Mouse (Mus musculus): ENCODE data around the gene Lamp2. TPM values are rescaled to one million over a fixed set of nuclear protein-coding genes. Genes with fewer than 3 reads are reported as not detected.

The Lamp2 gene
- polyA plus RNA-seq, 1 experiment: 58.9 TPM

- 2% methylated on average over 10 of the region's 10 CpGs for whole genome bisulfite sequencing
- Histone ChIP-seq H3K4me3 (ENCODE audit: control insufficient read depth, insufficient read depth, low read length) (no peak overlapping the region; the same call in 1 of the 2 replicates), H3K27ac (ENCODE audit: control insufficient read depth, insufficient read depth, low read length) (no peak overlapping the region), H3K27me3 (ENCODE audit: control insufficient read depth, insufficient read depth, low read length) (no peaks in the 10 kb centered on the region), H3K4me1 (replicated peaks; ENCODE audit: control insufficient read depth, insufficient read depth, low read length) (no peaks in the 10 kb centered on the region), H3K36me3 (ENCODE audit: control insufficient read depth, insufficient read depth, low read length) (no peaks in the 10 kb centered on the region)
- no peak for DNase-seq
- TF ChIP-seq CTCF (IDR thresholded peaks at IDR 0.05; ENCODE audit: borderline replicate concordance, control insufficient read depth, extremely low read depth, insufficient read depth, low read length, poor library complexity) (no peak), POLR2A (IDR thresholded peaks at IDR 0.05; ENCODE audit: control insufficient read depth, extremely low read depth, insufficient read depth, low read length, poor library complexity) (no peak)
Observed at GRCm38 (mm10) chrX:38473164-38473536, 16.9 kb upstream of the Lamp2 start.

GRCm38 (mm10) chrX:38466236-38466635 lies 10.0 kb upstream of the Lamp2 start:
- DNase-seq: no peak
- no peak overlapping the region for H3K27ac ChIP-seq (ENCODE audit: control insufficient read depth, insufficient read depth, low read length)
- no peaks in the 10 kb centered on the region for H3K4me1 ChIP-seq (replicated peaks; ENCODE audit: control insufficient read depth, insufficient read depth, low read length)
- no peaks in the 10 kb centered on the region for H3K36me3 ChIP-seq (ENCODE audit: control insufficient read depth, insufficient read depth, low read length)
- no peak overlapping the region for H3K4me3 ChIP-seq (ENCODE audit: control insufficient read depth, insufficient read depth, low read length)
- TF ChIP-seq POLR2A (IDR thresholded peaks at IDR 0.05; ENCODE audit: control insufficient read depth, extremely low read depth, insufficient read depth, low read length, poor library complexity): no peak
- TF ChIP-seq CTCF (IDR thresholded peaks at IDR 0.05; ENCODE audit: borderline replicate concordance, control insufficient read depth, extremely low read depth, insufficient read depth, low read length, poor library complexity): no peak
- no peaks in the 10 kb centered on the region for H3K27me3 ChIP-seq (ENCODE audit: control insufficient read depth, insufficient read depth, low read length)

GRCm38 (mm10) chrX:38463160-38463559 lies 6.9 kb upstream of the Lamp2 start:
- Histone ChIP-seq H3K4me3 (ENCODE audit: control insufficient read depth, insufficient read depth, low read length) (no peak overlapping the region), H3K4me1 (replicated peaks; ENCODE audit: control insufficient read depth, insufficient read depth, low read length) (no peaks in the 10 kb centered on the region), H3K27me3 (ENCODE audit: control insufficient read depth, insufficient read depth, low read length) (no peaks in the 10 kb centered on the region), H3K36me3 (ENCODE audit: control insufficient read depth, insufficient read depth, low read length) (no peaks in the 10 kb centered on the region), H3K27ac (ENCODE audit: control insufficient read depth, insufficient read depth, low read length) (no peak overlapping the region)
- TF ChIP-seq POLR2A (IDR thresholded peaks at IDR 0.05; ENCODE audit: control insufficient read depth, extremely low read depth, insufficient read depth, low read length, poor library complexity) (no peak), CTCF (IDR thresholded peaks at IDR 0.05; ENCODE audit: borderline replicate concordance, control insufficient read depth, extremely low read depth, insufficient read depth, low read length, poor library complexity) (no peak)
- 100% methylated on average over 2 of the region's 2 CpGs for WGBS
- DNase-seq: no peak

- 87% methylated on average over 5 of the region's 5 CpGs for WGBS
- Histone ChIP-seq H3K36me3 (ENCODE audit: control insufficient read depth, insufficient read depth, low read length) (no peaks in the 10 kb centered on the region), H3K27me3 (ENCODE audit: control insufficient read depth, insufficient read depth, low read length) (no peaks in the 10 kb centered on the region), H3K4me3 (ENCODE audit: control insufficient read depth, insufficient read depth, low read length) (no peak overlapping the region), H3K4me1 (replicated peaks; ENCODE audit: control insufficient read depth, insufficient read depth, low read length) (no peaks in the 10 kb centered on the region), H3K27ac (ENCODE audit: control insufficient read depth, insufficient read depth, low read length) (no peak overlapping the region)
- TF ChIP-seq POLR2A (IDR thresholded peaks at IDR 0.05; ENCODE audit: control insufficient read depth, extremely low read depth, insufficient read depth, low read length, poor library complexity): no peak
- DNase-seq: no peak
Observed at GRCm38 (mm10) chrX:38462101-38462500, 5.8 kb upstream of the Lamp2 start.

GRCm38 (mm10) chrX:38460887-38461286 lies 4.6 kb upstream of the Lamp2 start:
- no peak for DNase-seq
- Histone ChIP-seq H3K4me3 (ENCODE audit: control insufficient read depth, insufficient read depth, low read length) (no peak overlapping the region), H3K27me3 (ENCODE audit: control insufficient read depth, insufficient read depth, low read length) (no peaks in the 10 kb centered on the region), H3K36me3 (ENCODE audit: control insufficient read depth, insufficient read depth, low read length) (no peaks in the 10 kb centered on the region), H3K4me1 (replicated peaks; ENCODE audit: control insufficient read depth, insufficient read depth, low read length) (no peaks in the 10 kb centered on the region), H3K27ac (ENCODE audit: control insufficient read depth, insufficient read depth, low read length) (no peak overlapping the region)
- WGBS: 15% methylated on average over 3 of the region's 3 CpGs
- TF ChIP-seq POLR2A (IDR thresholded peaks at IDR 0.05; ENCODE audit: control insufficient read depth, extremely low read depth, insufficient read depth, low read length, poor library complexity) (no peak), CTCF (IDR thresholded peaks at IDR 0.05; ENCODE audit: borderline replicate concordance, control insufficient read depth, extremely low read depth, insufficient read depth, low read length, poor library complexity) (no peak)

GRCm38 (mm10) chrX:38459076-38459475 lies 2.8 kb upstream of the Lamp2 start:
- WGBS: 85% methylated on average over 8 of the region's 8 CpGs

GRCm38 (mm10) chrX:38456635-38457006 lies 367 bp upstream of the Lamp2 start:
- WGBS: 7% methylated on average over 3 of the region's 3 CpGs
- Histone ChIP-seq H3K4me3 (ENCODE audit: control insufficient read depth, insufficient read depth, low read length) (no peak overlapping the region), H3K27ac (ENCODE audit: control insufficient read depth, insufficient read depth, low read length) (no peak overlapping the region), H3K4me1 (replicated peaks; ENCODE audit: control insufficient read depth, insufficient read depth, low read length) (no peaks in the 10 kb centered on the region), H3K36me3 (ENCODE audit: control insufficient read depth, insufficient read depth, low read length) (no peaks in the 10 kb centered on the region), H3K27me3 (ENCODE audit: control insufficient read depth, insufficient read depth, low read length) (no peaks in the 10 kb centered on the region)
- TF ChIP-seq CTCF (IDR thresholded peaks at IDR 0.05; ENCODE audit: borderline replicate concordance, control insufficient read depth, extremely low read depth, insufficient read depth, low read length, poor library complexity): no peak
- no peak for TF ChIP-seq POLR2A (IDR thresholded peaks at IDR 0.05; ENCODE audit: control insufficient read depth, extremely low read depth, insufficient read depth, low read length, poor library complexity)
- DNase-seq: no peak

More at GRCm38 (mm10) chrX:38459076-38459475, 2.8 kb upstream of the Lamp2 start:
- Histone ChIP-seq H3K4me3 (ENCODE audit: control insufficient read depth, insufficient read depth, low read length) (no peak overlapping the region), H3K36me3 (ENCODE audit: control insufficient read depth, insufficient read depth, low read length) (no peaks in the 10 kb centered on the region), H3K4me1 (replicated peaks; ENCODE audit: control insufficient read depth, insufficient read depth, low read length) (no peaks in the 10 kb centered on the region), H3K27ac (ENCODE audit: control insufficient read depth, insufficient read depth, low read length) (no peak overlapping the region), H3K27me3 (ENCODE audit: control insufficient read depth, insufficient read depth, low read length) (no peaks in the 10 kb centered on the region)
- no peak for TF ChIP-seq CTCF (IDR thresholded peaks at IDR 0.05; ENCODE audit: borderline replicate concordance, control insufficient read depth, extremely low read depth, insufficient read depth, low read length, poor library complexity)
- no peak for TF ChIP-seq POLR2A (IDR thresholded peaks at IDR 0.05; ENCODE audit: control insufficient read depth, extremely low read depth, insufficient read depth, low read length, poor library complexity)
- no peak for DNase-seq

Measured in thymus, adult 2 months (tissue).